Mouse (Mus musculus) ovary, adult 10 weeks (tissue): ENCODE measurements around the gene Hspa1l. TPM values are rescaled to one million over a fixed set of nuclear protein-coding genes. Genes with fewer than 3 reads are reported as not detected.

ENCODE experiments used
- polyA plus RNA-seq: library from polyadenylated mRNA; stranded (reverse); fragments of 350-450 nt; fragmentation: Illumina TruSeq; extraction: RNeasy Lipid Tissue Mini Kit (QIAGEN cat#74804); gene quantifications from one replicate; pipeline ENCODE4 v1.2.3, GENCODE M21; 2014

The Hspa1l gene
- not detected for polyA plus RNA-seq

DNA sequence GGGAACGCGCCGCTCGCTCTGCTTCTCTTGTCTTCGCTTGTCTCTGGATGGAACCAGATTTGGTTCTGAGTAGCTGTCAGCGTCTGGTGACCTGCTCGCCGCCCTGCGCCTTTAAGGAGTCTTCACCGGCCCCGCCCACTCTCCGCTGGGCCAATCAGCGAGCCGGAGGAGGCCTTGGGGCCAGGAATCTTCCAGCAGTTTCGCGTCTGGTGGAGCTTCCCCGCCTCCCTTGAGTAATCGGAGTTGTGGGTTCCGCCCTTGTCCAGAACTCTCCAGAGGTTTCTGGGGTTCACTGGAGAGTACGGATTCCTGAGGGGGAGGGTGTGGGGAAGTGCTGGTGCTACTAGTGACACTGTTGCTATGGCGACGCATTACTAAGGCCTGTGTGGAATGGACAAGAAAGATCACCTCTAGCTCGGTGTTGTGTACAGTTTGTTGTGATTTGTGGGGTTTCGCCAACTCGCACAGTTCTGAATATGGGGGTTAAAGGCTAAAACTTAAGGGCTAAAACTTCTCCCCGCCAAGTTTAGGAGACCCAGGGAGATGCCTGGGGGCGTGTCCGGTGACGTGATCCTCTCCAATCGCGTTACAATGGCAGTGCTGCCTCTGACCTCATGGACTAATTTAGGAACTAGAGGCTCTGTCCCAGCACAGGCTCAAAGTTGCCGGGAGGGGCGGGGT is at the start of gene Hspa1l, which contains the start of gene Hspa1a:
TSS of gene Hspa1l (plus strand) at position 635 of the 681 bp plus-strand sequence.
TSS of gene Hspa1a (minus strand) at position 88 of the 681 bp plus-strand sequence.

DNA sequence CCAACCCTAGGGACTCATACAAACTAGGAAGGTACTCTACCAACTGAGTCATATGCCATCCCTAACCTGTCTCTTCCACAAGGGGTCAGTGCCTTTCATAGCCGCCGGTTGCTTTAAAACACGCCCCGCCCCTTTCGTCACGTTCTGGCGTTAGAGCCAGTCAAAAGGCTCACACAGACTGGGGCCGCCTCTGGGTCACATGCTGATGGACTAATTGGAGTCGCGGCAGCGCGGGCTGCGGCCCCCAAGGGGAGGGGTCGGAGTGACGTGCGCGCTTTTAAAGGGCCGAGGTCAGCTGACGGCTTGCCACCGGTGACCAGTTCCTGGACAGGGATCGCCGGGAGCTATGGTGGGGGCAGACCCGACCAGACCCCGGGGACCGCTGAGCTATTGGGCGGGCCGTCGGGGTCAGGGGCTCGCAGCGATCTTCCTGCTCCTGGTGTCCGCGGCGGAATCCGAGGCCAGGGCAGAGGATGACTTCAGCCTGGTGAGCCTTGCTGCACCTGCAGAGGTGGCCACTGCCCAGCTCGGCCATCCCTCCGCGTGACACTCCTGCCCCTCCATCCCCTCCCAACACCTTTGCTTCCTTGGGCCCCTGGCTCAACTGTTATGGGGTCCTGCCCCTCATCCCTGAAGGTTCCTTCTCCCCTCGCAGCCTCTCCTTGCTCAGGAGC is 41.3 kb upstream of the Hspa1l start, which contains the start of gene Neu1:
TSS of gene Neu1 (plus strand) at position 193 of the 674 bp plus-strand sequence.

DNA sequence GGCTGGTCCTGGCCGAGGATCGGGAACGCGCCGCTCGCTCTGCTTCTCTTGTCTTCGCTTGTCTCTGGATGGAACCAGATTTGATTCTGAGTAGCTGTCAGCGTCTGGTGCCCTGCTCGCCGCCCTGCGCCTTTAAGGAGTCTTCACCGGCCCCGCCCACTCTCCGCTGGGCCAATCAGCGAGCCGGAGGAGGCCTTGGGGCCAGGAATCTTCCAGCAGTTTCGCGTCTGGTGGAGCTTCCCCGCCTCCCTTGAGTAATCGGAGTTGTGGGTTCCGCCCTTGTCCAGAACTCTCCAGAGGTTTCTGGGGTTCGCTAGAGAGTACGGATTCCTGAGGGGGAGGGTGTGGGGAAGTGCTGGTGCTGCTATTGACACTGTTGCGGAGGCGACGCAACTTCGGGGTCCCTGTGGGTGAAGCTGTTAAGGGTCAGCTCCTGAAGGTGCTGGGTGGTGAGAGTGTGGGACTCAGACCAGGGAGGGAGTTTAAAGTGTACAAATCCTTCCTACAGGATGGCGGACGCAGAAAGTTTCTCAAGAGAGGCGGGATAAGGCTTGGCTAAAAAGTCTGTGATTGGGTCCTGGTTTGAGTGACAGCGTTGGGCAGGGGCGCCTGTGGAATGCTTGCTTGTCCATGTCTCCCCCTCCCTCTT is 13.2 kb upstream of the Hspa1l start, which contains the start of gene Hspa1b:
TSS of gene Hspa1b (minus strand) at position 109 of the 649 bp plus-strand sequence.

DNA sequence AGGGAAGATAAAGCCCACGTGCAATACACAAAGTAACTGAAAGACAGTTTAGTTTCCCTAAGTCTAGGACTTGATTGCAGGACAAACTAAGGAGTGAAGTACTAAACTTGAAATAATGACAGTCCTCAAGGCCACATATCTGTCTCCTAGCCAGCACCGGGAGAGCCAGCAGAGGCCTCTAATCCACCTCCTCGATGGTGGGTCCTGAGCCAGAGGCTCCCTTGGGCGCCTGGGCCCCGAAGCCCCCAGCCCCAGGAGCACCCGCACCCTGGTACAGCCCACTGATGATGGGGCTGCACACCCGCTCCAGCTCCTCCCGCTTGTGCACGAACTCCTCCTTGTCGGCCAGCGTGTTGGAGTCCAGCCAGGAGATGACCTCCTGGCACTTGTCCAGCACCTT is 2.7 kb upstream of the Hspa1l start, which contains the start of gene Gm20481:
TSS of gene Gm20481 (plus strand) at position 91 of the 400 bp plus-strand sequence.

DNA sequence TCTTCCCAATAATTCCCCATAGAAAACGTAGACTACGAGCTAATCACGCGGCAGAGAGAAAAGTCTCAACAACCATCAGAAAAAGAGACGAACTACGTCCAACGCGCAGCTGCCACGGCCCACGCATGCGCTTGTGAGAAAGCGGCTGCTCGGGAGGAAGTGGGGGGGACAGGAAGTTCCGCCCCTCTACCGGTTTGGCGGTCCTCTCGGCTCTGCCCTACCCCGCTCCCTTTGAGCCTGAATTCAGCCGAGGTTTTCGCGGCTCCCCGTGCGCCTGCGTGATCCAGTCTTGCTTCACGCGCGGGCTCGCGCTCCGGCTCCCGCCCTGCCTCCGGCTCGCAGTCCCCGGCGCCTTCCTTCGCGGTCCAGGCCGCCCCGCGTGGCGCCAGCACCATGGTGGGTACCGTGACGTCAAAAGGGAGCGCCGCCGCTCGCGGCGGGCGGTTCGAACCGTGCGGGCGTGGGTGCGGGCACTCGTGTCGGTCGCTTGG is 9.2 kb downstream of the Hspa1l start, which contains the start of gene Lsm2:
TSS of gene Lsm2 (plus strand) at position 173 of the 491 bp plus-strand sequence.

DNA sequence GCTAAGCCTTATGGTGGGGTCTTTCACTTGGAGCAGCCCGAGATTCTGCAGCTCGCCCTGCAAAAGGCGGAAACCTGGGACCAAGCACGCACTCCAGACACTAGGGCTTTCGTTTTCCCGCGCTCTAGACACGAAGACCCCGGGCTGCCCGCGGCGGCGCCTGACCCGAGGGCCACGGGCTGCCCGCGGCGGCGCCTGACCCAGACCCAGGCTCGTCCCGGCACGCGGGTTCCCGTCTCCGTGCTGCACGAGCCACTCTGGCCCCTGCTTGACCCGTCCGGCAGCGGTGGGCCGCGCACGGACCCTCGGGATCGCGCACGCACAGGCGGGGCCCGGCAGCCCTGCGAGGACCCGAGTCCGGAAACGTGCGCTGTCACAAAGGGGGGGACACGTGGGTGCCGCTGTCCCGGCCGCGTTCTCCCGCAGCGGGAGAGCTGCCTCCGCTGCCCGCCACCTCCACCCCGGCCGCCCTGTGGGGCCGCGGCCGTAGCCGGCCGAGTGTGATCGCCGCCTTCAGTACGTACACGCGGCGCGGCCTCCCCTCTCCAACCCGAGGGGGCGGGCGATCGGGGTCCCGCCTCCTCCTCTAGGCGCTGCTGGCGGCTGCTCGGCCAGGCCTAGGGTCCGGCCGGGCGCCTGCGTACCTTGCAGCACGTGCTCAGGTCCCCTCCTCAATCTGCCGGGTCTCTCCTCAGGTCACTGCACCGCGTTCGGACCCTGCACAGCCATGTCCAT is 28.4 kb downstream of the Hspa1l start, which contains the start of gene Vars:
TSS of gene Vars (plus strand) at position 271 of the 735 bp plus-strand sequence.

DNA sequence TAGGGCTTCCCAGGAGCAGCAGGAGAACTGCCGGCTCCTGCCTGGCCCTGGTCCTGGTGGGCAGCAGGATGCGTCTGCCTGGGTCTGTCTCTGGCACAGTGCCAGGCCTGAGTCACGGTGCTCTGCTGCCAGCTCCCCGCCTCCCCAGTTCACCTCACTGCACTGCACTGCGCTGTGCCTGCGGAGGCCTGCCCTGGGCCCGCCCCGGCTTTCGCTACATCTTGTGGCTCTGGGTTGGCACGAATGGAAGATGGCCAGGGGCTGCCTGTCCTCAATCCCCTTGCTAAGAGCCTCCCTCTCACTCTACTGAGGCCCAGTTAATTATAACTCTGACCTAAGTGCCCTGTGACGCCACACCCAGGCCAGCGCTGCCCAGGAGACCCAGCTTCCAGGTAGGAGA is 43.9 kb downstream of the Hspa1l start, which contains the start of gene Vwa7:
TSS of gene Vwa7 (plus strand) at position 204 of the 400 bp plus-strand sequence.

DNA sequence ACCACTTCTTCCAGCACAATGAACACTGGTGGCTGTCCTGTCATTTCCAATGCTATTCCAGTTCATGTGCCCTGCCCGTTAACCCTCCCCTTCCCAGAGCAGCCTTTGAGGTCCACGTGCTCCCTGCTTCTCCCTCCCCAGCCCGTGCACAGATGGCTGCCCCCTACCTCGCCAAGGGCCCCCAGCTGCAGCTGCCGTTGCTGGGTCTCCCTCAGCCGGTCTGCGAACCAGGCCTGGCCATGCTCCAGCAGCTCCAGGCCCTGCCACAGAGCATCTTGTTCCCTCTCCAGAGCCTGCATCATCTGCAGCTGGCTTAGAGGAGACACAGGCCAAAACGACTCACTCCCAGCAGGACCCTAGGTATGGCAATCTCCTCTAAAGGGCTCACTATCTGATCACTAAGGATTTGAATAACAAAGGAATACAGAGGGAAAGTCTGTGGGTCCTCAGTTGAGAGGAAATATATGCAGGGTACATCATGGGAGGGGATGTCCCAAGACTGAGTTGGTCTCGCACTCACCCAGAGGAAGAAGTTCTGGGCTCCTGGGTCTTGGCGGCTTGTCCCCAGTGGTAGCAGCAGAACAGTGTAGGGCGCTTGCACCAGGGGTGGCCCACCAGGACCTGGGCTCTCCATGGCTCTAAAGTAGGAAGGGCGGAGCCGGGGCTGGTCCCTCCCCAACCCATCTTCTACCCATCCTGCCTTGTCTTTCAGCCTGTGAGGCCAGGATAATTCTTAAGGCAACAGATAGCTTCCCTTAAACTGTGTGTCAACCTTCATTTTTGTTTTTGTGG is 55.0 kb downstream of the Hspa1l start, which contains the start of gene Sapcd1:
TSS of gene Sapcd1 (minus strand) at position 740 of the 792 bp plus-strand sequence.

Other genes with a start within 250 kb of the Hspa1l start
- 1.7 TPM for gene C4b, start 228.8 kb upstream of the Hspa1l start, polyA plus RNA-seq
- gene Cyp21a1, start 168.1 kb upstream of the Hspa1l start, polyA plus RNA-seq, result not detected
- 4.4 TPM for gene Stk19, start 135.8 kb upstream of the Hspa1l start, polyA plus RNA-seq
- gene Dxo, start 135.7 kb upstream of the Hspa1l start, polyA plus RNA-seq, result 1.9 TPM
- 2.9 TPM for gene Skiv2l, start 122.5 kb upstream of the Hspa1l start, polyA plus RNA-seq
- gene Nelfe, start 122.3 kb upstream of the Hspa1l start, polyA plus RNA-seq, result 1.8 TPM
- gene Cfb, start 110.2 kb upstream of the Hspa1l start, polyA plus RNA-seq, result not detected
- gene Zbtb12, start 93.2 kb upstream of the Hspa1l start, polyA plus RNA-seq, result 10.8 TPM
- gene Gm20547, start 90.7 kb upstream of the Hspa1l start, polyA plus RNA-seq, result 1.0 TPM
- gene C2, start 74.4 kb upstream of the Hspa1l start, polyA plus RNA-seq, result 11.5 TPM
- 9.4 TPM for gene Ehmt2, start 74.2 kb upstream of the Hspa1l start, polyA plus RNA-seq
- gene Slc44a4, start 58.2 kb upstream of the Hspa1l start, polyA plus RNA-seq, result 0.20 TPM
- 1.8 TPM for gene Neu1, start 41.5 kb upstream of the Hspa1l start, polyA plus RNA-seq
- 16.9 TPM for gene Hspa1b, start 13.5 kb upstream of the Hspa1l start, polyA plus RNA-seq
- not detected for gene Gm20481, start 2.8 kb upstream of the Hspa1l start, polyA plus RNA-seq
- gene Hspa1a, start 547 bp upstream of the Hspa1l start, polyA plus RNA-seq, result 8.2 TPM
- gene Lsm2, start 9.2 kb downstream of the Hspa1l start, polyA plus RNA-seq, result 19.2 TPM
- 6.0 TPM for gene Vars, start 28.3 kb downstream of the Hspa1l start, polyA plus RNA-seq
- not detected for gene Vwa7, start 43.9 kb downstream of the Hspa1l start, polyA plus RNA-seq
- gene Sapcd1, start 55.3 kb downstream of the Hspa1l start, polyA plus RNA-seq, result not detected
- gene Msh5, start 74.0 kb downstream of the Hspa1l start, polyA plus RNA-seq, result 0.68 TPM
- 25.1 TPM for gene Clic1, start 77.3 kb downstream of the Hspa1l start, polyA plus RNA-seq
- 2.7 TPM for gene Ddah2, start 86.3 kb downstream of the Hspa1l start, polyA plus RNA-seq
- not detected for gene Ly6g6c, start 92.7 kb downstream of the Hspa1l start, polyA plus RNA-seq
- gene Mpig6b, start 93.5 kb downstream of the Hspa1l start, polyA plus RNA-seq, result 0.20 TPM
- not detected for gene Ly6g6e, start 104.2 kb downstream of the Hspa1l start, polyA plus RNA-seq
- gene Ly6g6d, start 105.4 kb downstream of the Hspa1l start, polyA plus RNA-seq, result not detected
- gene Ly6g6f, start 112.9 kb downstream of the Hspa1l start, polyA plus RNA-seq, result not detected
- gene Abhd16a, start 116.6 kb downstream of the Hspa1l start, polyA plus RNA-seq, result 3.5 TPM
- gene Ly6g5c, start 135.6 kb downstream of the Hspa1l start, polyA plus RNA-seq, result not detected
- gene Ly6g5b, start 142.7 kb downstream of the Hspa1l start, polyA plus RNA-seq, result not detected
- 0.91 TPM for gene Gpank1, start 148.8 kb downstream of the Hspa1l start, polyA plus RNA-seq
- 117 TPM for gene Csnk2b, start 149.3 kb downstream of the Hspa1l start, polyA plus RNA-seq
- 0.83 TPM for gene D17H6S53E, start 153.7 kb downstream of the Hspa1l start, polyA plus RNA-seq
- not detected for gene Apom, start 159.3 kb downstream of the Hspa1l start, polyA plus RNA-seq
- gene Bag6, start 162.5 kb downstream of the Hspa1l start, polyA plus RNA-seq, result 9.7 TPM
- 10.0 TPM for gene Prrc2a, start 192.2 kb downstream of the Hspa1l start, polyA plus RNA-seq
- 5.8 TPM for gene Aif1, start 203.4 kb downstream of the Hspa1l start, polyA plus RNA-seq
- not detected for gene Lst1, start 215.7 kb downstream of the Hspa1l start, polyA plus RNA-seq
- gene Ltb, start 221.7 kb downstream of the Hspa1l start, polyA plus RNA-seq, result not detected
- not detected for gene Tnf, start 229.3 kb downstream of the Hspa1l start, polyA plus RNA-seq
- not detected for gene Lta, start 232.6 kb downstream of the Hspa1l start, polyA plus RNA-seq
- gene Gm16181, start 248.1 kb downstream of the Hspa1l start, polyA plus RNA-seq, result not detected